Mouse (Mus musculus) forebrain, embryonic 11.5 days (tissue): ENCODE data around the gene Cebpa. TPM values are rescaled to one million over a fixed set of nuclear protein-coding genes. Genes with fewer than 3 reads are reported as not detected.
A peak's percentile ranks its signal among the peaks of the same experiment; 100 is the strongest.

Source experiments
- ATAC-seq: fragments of 200-750 bp; cut with Nextera tagmentation; replicated peaks from 2 replicates; pipeline ENCODE4 v1.8.0; 2017; ENCODE audit warnings: moderate TSS enrichment; ENCODE audit not compliant: low FRiP score
- DNase-seq: peaks from one replicate; pipeline ENCODE4 v3.0.0-alpha.2; 2017; ENCODE audit warnings: low spot score
- H3K27ac ChIP-seq: fragments of 300-500 bp; sonication (generic); 2 replicates; pipeline ENCODE4 v1.5.1; 2014; ENCODE audit warnings: low read depth, low read length
- H3K27me3 ChIP-seq: fragments of 300-500 bp; sonication (generic); 2 replicates; pipeline ENCODE4 v1.6.1; 2014; ENCODE audit warnings: mild to moderate bottlenecking, low read length, mixed read lengths; ENCODE audit not compliant: control insufficient read depth, insufficient read depth
- H3K36me3 ChIP-seq: fragments of 300-500 bp; sonication (generic); 2 replicates; pipeline ENCODE4 v1.6.1; 2014; ENCODE audit warnings: mild to moderate bottlenecking, low read length, moderate library complexity, mixed read lengths; ENCODE audit not compliant: control insufficient read depth, insufficient read depth
- H3K4me1 ChIP-seq: fragments of 300-500 bp; sonication (generic); replicated peaks from 2 replicates; pipeline ENCODE4 v1.6.1; 2014; ENCODE audit warnings: low read length, mixed read lengths; ENCODE audit not compliant: control insufficient read depth, insufficient read depth
- H3K4me2 ChIP-seq: fragments of 300-500 bp; sonication (generic); 2 replicates; pipeline ENCODE4 v1.6.1; 2014; ENCODE audit warnings: low read depth, mild to moderate bottlenecking, low read length, moderate library complexity, mixed read lengths; ENCODE audit not compliant: severe bottlenecking
- H3K4me3 ChIP-seq: fragments of 300-500 bp; sonication (generic); 2 replicates; pipeline ENCODE4 v1.5.1; 2014; ENCODE audit warnings: low read depth, low read length
- H3K9ac ChIP-seq: fragments of 300-500 bp; sonication (generic); 2 replicates; pipeline ENCODE4 v1.6.1; 2014; ENCODE audit warnings: low read length
- H3K9me3 ChIP-seq: fragments of 300-500 bp; sonication (generic); 2 replicates; pipeline ENCODE4 v1.6.1; 2016; ENCODE audit warnings: low read length, mixed read lengths; ENCODE audit not compliant: control insufficient read depth
- WGBS: fragments of 180-500 bp; shearing (Covaris S2); extraction: QIAGEN DNeasy Blood & Tissue Kit; methylation state at CpG from one replicate; pipeline ENCODE4 v1.1.7; 2014; 5-methylcytosine and 5-hydroxymethylcytosine counted together
- microRNA-seq: library from miRNA; unstranded; fragments of <30 nt; microRNA quantifications from one replicate; pipeline ENCODE4, GENCODE M21; 2016; ENCODE audit not compliant: insufficient number of aligned reads
- polyA plus RNA-seq: library from polyadenylated mRNA; unstranded; fragments of >200 nt; fragmentation: Nextera tagmentation; extraction: Ambion mirVana; gene quantifications from 2 replicates; pipeline ENCODE4 v1.2.1, GENCODE M21; 2014

Gene Cebpa
- polyA plus RNA-seq, 1 experiment from 2014 or later, result 0.73 TPM

- Histone ChIP-seq H3K27ac (no peak overlapping the region), H3K4me2 (no peak overlapping the region), H3K4me3 (no peak overlapping the region), H3K9ac (no peak overlapping the region), H3K36me3 (no peaks in the 10 kb centered on the region), H3K9me3 (no peaks in the 10 kb centered on the region), H3K27me3 (no peaks in the 10 kb centered on the region), H3K4me1 (no peaks in the 10 kb centered on the region)
- WGBS, result 73% methylated on average over 6 of the region's 6 CpGs
- no peak for ATAC-seq
- DNase-seq, result no peak
Observed at GRCm38 (mm10) chr7:35164131-35164530, 45.0 kb downstream of the Cebpa start.

DNA sequence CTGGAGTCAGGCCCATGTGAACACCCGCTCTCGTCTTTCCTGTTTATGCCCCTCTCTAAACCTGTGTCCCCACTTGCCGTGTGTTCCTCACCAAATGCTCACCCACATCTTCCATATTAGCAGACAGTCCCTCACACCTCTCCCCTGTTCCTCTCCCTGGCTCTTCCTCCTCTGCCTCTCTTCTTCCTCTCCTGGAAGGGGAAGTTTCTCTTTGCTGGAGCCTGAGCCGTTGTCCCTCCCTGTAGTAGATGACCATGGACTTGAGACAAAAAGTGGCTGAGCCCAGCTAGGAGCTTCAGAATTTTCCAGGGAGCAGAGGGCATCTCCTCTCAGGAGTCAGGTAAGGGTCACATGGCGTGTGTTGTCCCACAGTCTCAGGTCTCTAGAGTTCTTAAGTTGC lies 47.9 kb downstream of the Cebpa start:
- H3K9me3 ChIP-seq, result no peaks in the 10 kb centered on the region
- H3K9ac ChIP-seq, result no peak overlapping the region
- 84% methylated on average over 5 of the region's 5 CpGs for WGBS
- DNase-seq, result no peak
- no peaks in the 10 kb centered on the region for H3K4me1 ChIP-seq
- H3K36me3 ChIP-seq, result no peaks in the 10 kb centered on the region
- no peak overlapping the region for H3K4me2 ChIP-seq
- H3K27me3 ChIP-seq, result no peaks in the 10 kb centered on the region
- H3K4me3 ChIP-seq, result no peak overlapping the region
- ATAC-seq, result no peak
- no peak overlapping the region for H3K27ac ChIP-seq

GRCm38 (mm10) chr7:35167925-35168324 lies 48.8 kb downstream of the Cebpa start:
- no peaks in the 10 kb centered on the region; the same call in 1 of the 2 replicates for H3K27me3 ChIP-seq
- WGBS, result 73% methylated on average over 2 of the region's 2 CpGs
- no peak for ATAC-seq
- H3K27ac ChIP-seq, result no peak overlapping the region
- H3K4me2 ChIP-seq, result no peak overlapping the region
- no peaks in the 10 kb centered on the region for H3K9me3 ChIP-seq
- H3K36me3 ChIP-seq, result no peaks in the 10 kb centered on the region
- H3K9ac ChIP-seq, result no peak overlapping the region
- no peak for DNase-seq
- H3K4me3 ChIP-seq, result no peak overlapping the region
- 0 out of 2 replicates have a peak, but pooled peaks cover 2% of the 10 kb centered on the region for H3K4me1 ChIP-seq

DNA sequence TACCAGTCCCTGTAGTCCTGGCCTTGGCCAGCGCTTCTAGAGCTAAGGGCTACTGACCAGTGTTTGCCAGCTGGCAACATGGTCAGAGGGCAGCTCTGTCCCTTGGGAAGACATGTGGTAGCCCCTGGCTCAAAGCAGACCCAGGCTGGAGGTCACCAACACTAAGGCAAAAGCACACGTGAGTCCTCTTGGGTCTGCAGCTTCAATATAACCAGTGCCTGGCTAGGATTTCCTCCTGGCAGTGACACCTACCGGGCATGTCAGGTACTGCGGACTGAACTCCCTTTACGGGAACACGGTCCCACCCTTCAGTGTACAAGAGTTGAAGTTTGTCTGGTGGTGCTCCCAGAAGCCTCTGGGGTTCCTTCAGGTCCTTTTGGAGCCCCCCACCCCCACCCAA lies 50.2 kb downstream of the Cebpa start:
- H3K9ac ChIP-seq, result no peak overlapping the region
- ATAC-seq (peak; percentile 34; the same call in 1 of the 2 replicates), DNase-seq (peak; percentile 89)
- H3K9me3 ChIP-seq, result no peaks in the 10 kb centered on the region
- 15% methylated on average over 6 of the region's 6 CpGs for WGBS
- H3K4me1 ChIP-seq, result 0 out of 2 replicates have a peak, but pooled peaks cover 5% of the 10 kb centered on the region
- no peaks in the 10 kb centered on the region; the same call in 1 of the 2 replicates for H3K27me3 ChIP-seq
- H3K27ac ChIP-seq, result no peak overlapping the region
- no peak overlapping the region for H3K4me2 ChIP-seq
- no peak overlapping the region for H3K4me3 ChIP-seq
- H3K36me3 ChIP-seq, result no peaks in the 10 kb centered on the region

Small RNA genes lying within 50 kb of the gene (microRNA-seq; reads per million reads assigned to microRNA genes)
- not detected for gene Gm25033

Other genes with a start within 250 kb of the Cebpa start
- 58.4 and 65.5 TPM in 2 replicates for gene Pepd, start 206.9 kb upstream of the Cebpa start, polyA plus RNA-seq
- 47.5 and 53.9 TPM in 2 replicates for gene Cebpg, start 62.7 kb upstream of the Cebpa start, polyA plus RNA-seq
- 0.67 and 1.0 TPM in 2 replicates for gene Slc7a10, start 67.1 kb downstream of the Cebpa start, polyA plus RNA-seq
- gene Lrp3, start 96.2 kb downstream of the Cebpa start, polyA plus RNA-seq, result 18.6 and 19.1 TPM in 2 replicates
- 19.5 and 19.7 TPM in 2 replicates for gene Gpatch1, start 199.1 kb downstream of the Cebpa start, polyA plus RNA-seq
- 1.6 and 2.9 TPM in 2 replicates for gene Rhpn2, start 214.9 kb downstream of the Cebpa start, polyA plus RNA-seq